Mouse (Mus musculus) liver, postnatal 0 days (tissue): ENCODE data around the gene Gm10681.
"Not testable (repeated sequence)": the region's sequence is repeated elsewhere in the genome, so short reads cannot be mapped to it uniquely, and the experiment has no call there.

ENCODE experiments used
- CTCF ChIP-seq: sonication (generic); IDR thresholded peaks from 2 replicates; pipeline ENCODE4 v1.5.1; 2016; ENCODE audit warnings: antibody characterized with exemption, low read depth
- EP300 ChIP-seq: IDR thresholded peaks from 2 replicates; pipeline ENCODE4 v1.6.1; 2016; ENCODE audit warnings: antibody characterized with exemption, low read depth, mild to moderate bottlenecking

- TF ChIP-seq EP300, CTCF: not testable (repeated sequence)
Observed at GRCm38 (mm10) chr3:98581024-98581423, 7.6 kb downstream of the Gm10681 start.
